Mouse (Mus musculus): ENCODE data around the gene Olfr60. TPM values are rescaled to one million over a fixed set of nuclear protein-coding genes. Genes with fewer than 3 reads are reported as not detected.

Olfr60 gene
- polyA plus RNA-seq, 1 experiment from 2014 or later = not detected

GRCm38 (mm10) chr7:140321135-140321534 is 40.3 kb downstream of the Olfr60 start:
- Histone ChIP-seq H3K4me2 (no peak overlapping the region), H3K9ac (no peak overlapping the region), H3K27ac (ENCODE audit: low read depth) (no peak overlapping the region), H3K4me1 (ENCODE audit: insufficient read depth) (no peaks in the 10 kb centered on the region), H3K4me3 (ENCODE audit: low read depth, low read length) (no peak overlapping the region), H3K36me3 (ENCODE audit: insufficient read depth) (no peaks in the 10 kb centered on the region), H3K9me3 (ENCODE audit: low read depth, low read length) (no peaks in the 10 kb centered on the region), H3K27me3 (ENCODE audit: insufficient read depth, low read length) (no peaks in the 10 kb centered on the region)
- ATAC-seq (ENCODE audit: insufficient read depth) (no peak), DNase-seq (no peak)
- no peak for TF ChIP-seq CTCF (IDR thresholded peaks at IDR 0.05; ENCODE audit: low read depth)

GRCm38 (mm10) chr7:140320558-140320957 is 40.9 kb downstream of the Olfr60 start, which contains the start of gene Olfr525:
Olfr525 (plus strand) TSS chr7:140320858.
- ATAC-seq (ENCODE audit: insufficient read depth) (no peak), DNase-seq (no peak)
- H3K27me3 ChIP-seq (ENCODE audit: insufficient read depth, low read length) = no peaks in the 10 kb centered on the region
- TF ChIP-seq CTCF (IDR thresholded peaks at IDR 0.05; ENCODE audit: low read depth) = no peak
- H3K27ac ChIP-seq (ENCODE audit: low read depth) = no peak within 1 kb of the TSS
- WGBS = 48% methylated on average over 1 of the region's 1 CpGs
- no peak within 1 kb of the TSS for H3K9ac ChIP-seq
- H3K4me3 ChIP-seq (ENCODE audit: low read depth, low read length) = no peak within 1 kb of the TSS
- no peak within 1 kb of the TSS for H3K4me2 ChIP-seq
- no peaks in the 10 kb centered on the region for H3K4me1 ChIP-seq (ENCODE audit: insufficient read depth)
- no peaks in the 10 kb centered on the region for H3K9me3 ChIP-seq (ENCODE audit: low read depth, low read length)
- no peaks in the 10 kb centered on the region for H3K36me3 ChIP-seq (ENCODE audit: insufficient read depth)

- no peak for DNase-seq
- Histone ChIP-seq H3K27ac (ENCODE audit: low read depth) (no peak overlapping the region), H3K9ac (no peak overlapping the region), H3K9me3 (ENCODE audit: low read depth, low read length) (no peaks in the 10 kb centered on the region), H3K27me3 (ENCODE audit: insufficient read depth, low read length) (no peaks in the 10 kb centered on the region), H3K4me3 (ENCODE audit: low read depth, low read length) (no peak overlapping the region), H3K4me1 (ENCODE audit: insufficient read depth) (no peaks in the 10 kb centered on the region), H3K4me2 (no peak overlapping the region), H3K36me3 (ENCODE audit: insufficient read depth) (no peaks in the 10 kb centered on the region)
- TF ChIP-seq CTCF (IDR thresholded peaks at IDR 0.05; ENCODE audit: low read depth) = no peak
- no peak for ATAC-seq (ENCODE audit: insufficient read depth)
- 82% methylated on average over 3 of the region's 3 CpGs for WGBS
These were observed 41.5 kb downstream of the Olfr60 start for GRCm38 (mm10) chr7:140319861-140320385.

GRCm38 (mm10) chr7:140299416-140299815 is 62.1 kb downstream of the Olfr60 start:
- DNase-seq (no peak), ATAC-seq (ENCODE audit: insufficient read depth) (no peak)
- Histone ChIP-seq H3K4me3 (ENCODE audit: low read depth, low read length) (no peak overlapping the region), H3K4me2 (no peak overlapping the region), H3K9ac (no peak overlapping the region), H3K27ac (ENCODE audit: low read depth) (no peak overlapping the region), H3K27me3 (ENCODE audit: insufficient read depth, low read length) (no peaks in the 10 kb centered on the region), H3K4me1 (ENCODE audit: insufficient read depth) (no peaks in the 10 kb centered on the region), H3K9me3 (ENCODE audit: low read depth, low read length) (no peaks in the 10 kb centered on the region), H3K36me3 (ENCODE audit: insufficient read depth) (no peaks in the 10 kb centered on the region)
- 76% methylated on average over 3 of the region's 3 CpGs for WGBS
- no peak for TF ChIP-seq CTCF (IDR thresholded peaks at IDR 0.05; ENCODE audit: low read depth)

- Histone ChIP-seq H3K4me1 (ENCODE audit: insufficient read depth) (no peaks in the 10 kb centered on the region), H3K9ac (no peak overlapping the region), H3K9me3 (ENCODE audit: low read depth, low read length) (no peaks in the 10 kb centered on the region), H3K4me3 (ENCODE audit: low read depth, low read length) (no peak overlapping the region), H3K4me2 (no peak overlapping the region), H3K27me3 (ENCODE audit: insufficient read depth, low read length) (no peaks in the 10 kb centered on the region), H3K36me3 (ENCODE audit: insufficient read depth) (no peaks in the 10 kb centered on the region), H3K27ac (ENCODE audit: low read depth) (no peak overlapping the region)
- ATAC-seq (ENCODE audit: insufficient read depth) = no peak
- 69% methylated on average over 6 of the region's 6 CpGs for WGBS
- no peak for TF ChIP-seq CTCF (IDR thresholded peaks at IDR 0.05; ENCODE audit: low read depth)
- no peak for DNase-seq
These were observed 64.6 kb downstream of the Olfr60 start for GRCm38 (mm10) chr7:140296876-140297275.

GRCm38 (mm10) chr7:140295746-140296145 is 65.7 kb downstream of the Olfr60 start:
- no peak overlapping the region for H3K9ac ChIP-seq
- no peak for ATAC-seq (ENCODE audit: insufficient read depth)
- H3K4me1 ChIP-seq (ENCODE audit: insufficient read depth) = no peaks in the 10 kb centered on the region
- no peaks in the 10 kb centered on the region for H3K36me3 ChIP-seq (ENCODE audit: insufficient read depth)
- 88% methylated on average over 9 of the region's 9 CpGs for WGBS
- no peak overlapping the region for H3K27ac ChIP-seq (ENCODE audit: low read depth)
- no peak overlapping the region for H3K4me2 ChIP-seq
- H3K4me3 ChIP-seq (ENCODE audit: low read depth, low read length) = no peak overlapping the region
- TF ChIP-seq CTCF (IDR thresholded peaks at IDR 0.05; ENCODE audit: low read depth) = no peak
- H3K9me3 ChIP-seq (ENCODE audit: low read depth, low read length) = no peaks in the 10 kb centered on the region
- no peak for DNase-seq
- no peaks in the 10 kb centered on the region for H3K27me3 ChIP-seq (ENCODE audit: insufficient read depth, low read length)

Other genes starting within 250 kb of the Olfr60 start
- 21.3 and 24.8 TPM in 2 replicates for gene Paox, start 245.9 kb downstream of the Olfr60 start, polyA plus RNA-seq (2014; fragmentation: Nextera tagmentation; extraction: Ambion mirVana)
- gene Echs1, start 245.2 kb downstream of the Olfr60 start, polyA plus RNA-seq (2014; fragmentation: Nextera tagmentation; extraction: Ambion mirVana) = 148 and 164 TPM in 2 replicates
- gene Mtg1, start 224.1 kb downstream of the Olfr60 start, polyA plus RNA-seq (2014; fragmentation: Nextera tagmentation; extraction: Ambion mirVana) = 24.8 and 28.4 TPM in 2 replicates
- 0.12 and 0.20 TPM in 2 replicates for gene Sprn, start 206.8 kb downstream of the Olfr60 start, polyA plus RNA-seq (2014; fragmentation: Nextera tagmentation; extraction: Ambion mirVana)
- gene Olfr522, start 196.9 kb downstream of the Olfr60 start, polyA plus RNA-seq (2014; fragmentation: Nextera tagmentation; extraction: Ambion mirVana) = not detected in 2 replicates
- not detected in 2 replicates for gene Olfr523, start 188.5 kb downstream of the Olfr60 start, polyA plus RNA-seq (2014; fragmentation: Nextera tagmentation; extraction: Ambion mirVana)
- not detected in 2 replicates for gene Olfr524, start 155.7 kb downstream of the Olfr60 start, polyA plus RNA-seq (2014; fragmentation: Nextera tagmentation; extraction: Ambion mirVana)
- not detected in 2 replicates for gene Cd163l1, start 143.4 kb downstream of the Olfr60 start, polyA plus RNA-seq (2014; fragmentation: Nextera tagmentation; extraction: Ambion mirVana)
- gene 5830411N06Rik, start 114.4 kb downstream of the Olfr60 start, polyA plus RNA-seq (2014; fragmentation: Nextera tagmentation; extraction: Ambion mirVana) = not detected in 2 replicates
- gene Olfr525, start 40.8 kb downstream of the Olfr60 start, polyA plus RNA-seq (2014; fragmentation: Nextera tagmentation; extraction: Ambion mirVana) = not detected in 2 replicates
- gene Olfr527, start 27.7 kb downstream of the Olfr60 start, polyA plus RNA-seq (2014; fragmentation: Nextera tagmentation; extraction: Ambion mirVana) = not detected in 2 replicates
- not detected in 2 replicates for gene Olfr530, start 14.7 kb upstream of the Olfr60 start, polyA plus RNA-seq (2014; fragmentation: Nextera tagmentation; extraction: Ambion mirVana)
- not detected in 2 replicates for gene Olfr531, start 41.2 kb upstream of the Olfr60 start, polyA plus RNA-seq (2014; fragmentation: Nextera tagmentation; extraction: Ambion mirVana)
- gene Olfr532, start 60.0 kb upstream of the Olfr60 start, polyA plus RNA-seq (2014; fragmentation: Nextera tagmentation; extraction: Ambion mirVana) = not detected in 2 replicates
- not detected in 2 replicates for gene Olfr533, start 101.7 kb upstream of the Olfr60 start, polyA plus RNA-seq (2014; fragmentation: Nextera tagmentation; extraction: Ambion mirVana)
- not detected in 2 replicates for gene Olfr535, start 122.5 kb upstream of the Olfr60 start, polyA plus RNA-seq (2014; fragmentation: Nextera tagmentation; extraction: Ambion mirVana)
- gene Olfr536, start 145.7 kb upstream of the Olfr60 start, polyA plus RNA-seq (2014; fragmentation: Nextera tagmentation; extraction: Ambion mirVana) = not detected in 2 replicates
- gene Olfr538, start 206.2 kb upstream of the Olfr60 start, polyA plus RNA-seq (2014; fragmentation: Nextera tagmentation; extraction: Ambion mirVana) = not detected in 2 replicates
- gene Olfr46, start 239.6 kb upstream of the Olfr60 start, polyA plus RNA-seq (2014; fragmentation: Nextera tagmentation; extraction: Ambion mirVana) = not detected in 2 replicates

All from lung, embryonic 14.5 days (tissue).